Mouse (Mus musculus): ENCODE measurements at regions not wholly inside any gene's neighbourhood (a gene's known extent, or its start where the extent isn't known, plus 50 kb on each side); places are given as distances from the start of the nearest gene placed in this dataset.

DNA sequence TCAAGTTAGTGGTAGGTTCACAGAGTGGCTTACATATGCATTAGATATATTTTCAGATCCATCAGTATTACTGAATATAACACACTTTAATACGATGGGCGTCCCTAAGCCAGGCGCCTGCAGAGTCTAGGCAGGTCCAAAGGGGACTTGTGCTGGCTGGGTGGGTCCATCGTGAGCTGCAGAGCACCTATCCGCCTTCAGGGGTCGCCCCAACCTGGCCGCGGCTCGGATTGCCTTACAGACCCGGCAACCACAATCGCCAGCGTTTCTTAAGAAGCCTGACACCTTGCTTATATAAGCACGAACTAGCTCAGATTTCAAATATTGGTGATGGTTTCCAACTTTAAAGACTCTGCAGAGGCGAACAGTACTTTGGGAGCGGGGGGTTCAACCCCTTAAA, 227.3 kb downstream of the Gm11011 start:
- DNase-seq (ENCODE audit: inconsistent age in 2 of 2, low spot score in 1 of 2) = peak; percentile 7 to 43

DNA sequence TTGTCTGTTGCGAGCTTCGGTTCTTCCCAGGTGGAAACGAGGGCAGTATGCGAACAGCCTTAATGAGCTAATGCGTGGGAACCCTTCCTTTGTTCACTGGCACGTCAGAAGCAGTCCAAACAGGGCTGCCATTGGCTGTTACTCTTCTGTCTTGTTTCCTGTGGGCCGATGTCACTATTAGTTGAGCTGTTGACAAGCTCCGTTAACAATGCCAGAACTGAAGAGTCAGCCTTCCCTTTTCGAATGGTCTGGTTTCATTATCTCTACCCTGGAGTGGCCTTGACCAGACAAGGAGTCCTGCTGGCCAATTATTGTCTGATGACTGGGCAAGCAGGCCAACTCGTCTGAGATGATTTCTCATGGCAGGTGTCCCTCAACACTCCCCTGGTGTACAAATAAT, 230.1 kb downstream of the Gm11011 start:
- DNase-seq (ENCODE audit: inconsistent age in 2 of 2, low spot score in 1 of 2) = peak in 1 of 2 experiments; percentile 31

DNA sequence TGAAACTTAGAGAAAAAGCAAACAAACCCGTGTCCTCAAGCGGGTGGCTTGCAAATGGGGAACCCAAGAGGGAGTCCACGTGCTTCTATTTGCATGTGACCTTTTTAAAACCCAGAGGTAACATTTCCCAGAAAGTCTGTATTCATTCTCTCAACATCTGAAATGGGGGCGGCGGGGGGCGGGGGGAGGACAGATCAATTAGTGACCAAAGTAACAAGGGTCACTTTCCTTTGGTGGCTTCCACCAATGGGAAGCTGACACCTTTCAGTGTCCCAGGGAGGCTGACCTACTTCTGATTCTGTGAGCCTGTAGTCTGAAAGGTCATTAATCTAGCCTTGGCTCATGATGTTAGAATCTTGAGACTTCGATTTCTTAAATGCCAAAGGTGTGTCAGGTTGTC, 236.0 kb downstream of the Gm11011 start:
- no peak for DNase-seq (ENCODE audit: inconsistent age in 2 of 2, low spot score in 1 of 2)

DNA sequence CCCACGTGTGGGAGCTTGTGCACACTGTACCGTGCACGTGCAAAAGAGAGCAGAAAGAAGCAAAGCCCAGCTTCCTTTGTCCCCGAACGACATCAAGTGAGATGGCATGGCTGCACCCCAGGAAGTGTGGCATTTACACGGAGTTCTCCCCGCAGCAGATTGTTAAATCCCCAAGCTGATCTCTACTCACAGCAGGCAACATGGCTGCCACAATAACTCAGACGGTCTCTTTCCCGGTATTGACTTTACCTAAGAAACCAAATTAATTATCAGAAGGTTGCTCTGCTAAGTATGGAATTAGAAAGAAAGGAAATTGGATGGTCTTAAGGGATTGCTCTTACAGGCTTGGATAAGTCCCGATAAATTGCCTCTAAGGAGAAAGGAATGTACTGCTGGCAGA, 241.4 kb downstream of the Gm11011 start:
- DNase-seq (ENCODE audit: inconsistent age in 2 of 2, low spot score in 1 of 2) = no peak

DNA sequence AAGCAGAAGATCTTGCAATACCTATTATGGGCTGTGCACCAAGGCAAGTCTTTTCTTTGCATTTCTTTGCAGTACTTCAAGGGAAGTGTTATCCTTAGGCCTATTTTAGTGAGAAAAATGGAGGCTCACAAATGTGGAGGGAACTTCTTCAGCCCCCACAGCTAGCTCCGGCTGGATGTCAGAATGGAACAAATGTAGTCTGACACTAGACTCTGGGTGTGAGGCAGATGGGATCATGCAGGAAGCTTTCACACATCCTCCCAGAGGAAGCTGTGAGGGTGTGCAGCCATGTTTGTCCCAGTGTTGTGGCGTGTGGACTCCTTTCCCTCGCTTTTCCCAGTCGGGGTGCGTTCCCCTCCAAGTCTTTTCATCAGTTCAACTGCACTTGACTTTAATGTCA, 268.0 kb downstream of the Gm11011 start:
- no peak for DNase-seq (ENCODE audit: inconsistent age in 2 of 2, low spot score in 1 of 2)

DNA sequence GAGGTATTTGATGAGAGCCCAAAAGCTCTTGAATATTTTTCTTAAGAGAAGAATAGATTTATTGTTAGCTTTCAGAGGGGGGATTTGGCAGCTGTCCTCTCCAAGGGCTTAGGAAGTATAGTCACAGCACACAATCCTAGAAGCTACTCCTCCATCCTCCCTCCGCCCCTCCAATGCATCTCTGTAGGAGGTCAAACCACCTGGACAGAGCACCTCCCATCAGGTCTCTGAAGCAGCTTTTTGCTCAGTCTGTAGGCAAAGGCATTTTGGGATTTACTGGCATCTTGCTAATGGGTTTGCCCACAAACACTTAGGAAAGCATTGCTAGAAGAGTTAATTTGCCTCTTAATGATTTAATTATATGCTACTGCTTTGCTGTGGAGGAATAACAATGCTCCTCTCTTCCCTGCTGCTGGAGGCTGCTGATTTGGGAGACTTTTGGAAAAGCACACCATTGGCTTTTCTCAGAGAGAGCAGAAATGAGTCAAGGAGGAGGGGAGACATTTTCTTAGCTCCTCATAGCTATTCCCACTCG, 273.1 kb downstream of the Gm11011 start:
- DNase-seq (ENCODE audit: inconsistent age in 2 of 2, low spot score in 1 of 2) = no peak

DNA sequence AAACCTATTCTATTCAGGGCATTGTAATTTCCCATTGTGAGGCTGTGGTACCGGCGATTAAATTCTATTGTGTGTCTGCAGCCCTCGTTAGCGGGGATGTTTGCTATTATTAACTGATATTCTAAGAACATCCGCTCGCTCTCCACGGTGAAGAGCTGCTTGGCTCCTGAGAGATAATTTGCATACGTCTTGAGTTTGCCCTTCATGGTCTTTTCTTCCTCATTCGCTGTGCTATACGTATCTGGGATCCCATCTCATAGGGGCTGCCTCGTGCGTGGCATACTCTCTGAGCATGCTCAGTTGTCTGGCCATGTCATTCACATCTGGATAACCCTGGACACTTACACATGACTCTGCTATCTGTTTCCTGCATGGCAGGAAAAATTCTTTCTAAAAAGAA, 275.7 kb downstream of the Gm11011 start:
- no peak for DNase-seq (ENCODE audit: inconsistent age in 2 of 2, low spot score in 1 of 2)

DNA sequence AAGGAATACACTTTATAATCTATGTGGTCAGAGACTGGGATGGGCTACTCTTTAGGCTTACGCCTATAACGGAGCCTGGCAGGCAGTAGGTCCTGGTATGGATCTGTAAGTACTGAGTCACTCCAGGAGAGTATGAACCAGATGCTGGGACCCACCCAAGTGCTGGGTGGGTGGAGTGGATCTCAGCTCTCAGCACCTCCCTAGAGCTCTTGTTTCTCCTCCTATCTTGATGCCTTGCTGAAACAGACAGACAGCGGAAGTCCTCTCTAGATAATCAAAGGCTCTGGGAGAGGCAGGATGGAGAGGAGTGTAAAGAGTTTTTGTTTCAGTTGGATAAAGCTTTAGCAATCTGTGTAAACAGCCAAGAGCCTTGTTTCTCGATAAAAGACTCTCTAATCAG, 276.2 kb downstream of the Gm11011 start:
- DNase-seq (ENCODE audit: inconsistent age in 2 of 2, low spot score in 1 of 2) = no peak

DNA sequence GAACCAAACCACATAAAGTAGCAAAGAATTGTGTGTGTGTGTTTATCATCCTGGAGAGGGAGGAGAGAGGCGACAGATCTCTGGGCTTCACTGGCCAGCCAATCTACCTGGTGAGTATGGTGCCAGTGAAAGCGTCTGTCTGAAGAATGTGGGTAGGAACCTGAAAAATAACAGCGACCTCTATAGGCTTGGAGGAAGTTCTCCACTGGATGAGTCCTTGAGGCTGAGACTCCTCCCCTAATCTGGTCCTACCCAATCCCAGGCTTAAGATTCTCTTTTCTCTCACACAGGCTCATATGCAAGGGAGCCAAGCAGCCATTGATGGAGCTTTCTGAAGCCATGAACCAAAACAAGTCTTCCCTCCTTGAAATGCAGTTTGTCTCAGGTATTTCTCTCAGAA, 283.2 kb downstream of the Gm11011 start:
- no peak for DNase-seq (ENCODE audit: inconsistent age in 2 of 2, low spot score in 1 of 2)

DNA sequence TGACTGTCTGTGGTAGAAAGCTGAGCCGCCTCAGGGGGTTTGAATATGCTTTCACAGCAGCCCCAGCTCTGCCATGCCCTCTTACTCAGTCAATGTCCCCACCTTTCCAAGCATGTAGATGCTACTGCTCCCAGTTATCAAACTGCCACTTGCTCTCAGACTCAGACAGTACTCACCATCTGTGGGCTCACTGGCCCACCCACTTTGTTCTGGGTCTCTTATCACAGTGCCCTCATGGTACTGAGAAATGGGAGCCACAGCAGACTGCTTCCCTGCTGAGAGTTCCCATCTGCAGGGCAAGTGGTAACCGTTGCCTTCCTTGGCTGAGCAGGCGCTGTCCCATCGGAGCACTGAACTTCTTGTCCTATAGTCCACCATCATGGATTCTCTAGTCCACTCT, 286.6 kb downstream of the Gm11011 start:
- DNase-seq (ENCODE audit: inconsistent age in 2 of 2, low spot score in 1 of 2) = no peak

DNA sequence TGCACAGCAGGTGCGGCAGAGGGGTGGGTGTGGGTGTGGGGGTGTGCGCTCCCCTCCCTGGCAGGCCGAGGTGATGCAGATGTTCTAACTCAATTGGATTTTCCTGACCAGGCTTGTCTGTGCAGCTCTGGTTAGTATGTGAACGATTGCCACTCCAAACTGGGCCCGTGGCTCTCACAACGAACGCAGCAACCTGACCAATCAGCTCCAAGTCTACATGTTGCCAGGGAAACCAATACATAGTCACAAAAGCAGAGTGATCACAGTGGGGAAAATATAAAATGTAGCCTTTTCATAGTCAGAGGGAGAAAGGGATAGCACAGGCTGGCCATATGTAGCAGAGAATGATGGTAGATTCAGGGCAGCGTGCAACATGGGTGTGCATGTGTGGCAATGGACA, 287.1 kb downstream of the Gm11011 start:
- DNase-seq (ENCODE audit: inconsistent age in 2 of 2, low spot score in 1 of 2) = no peak

DNA sequence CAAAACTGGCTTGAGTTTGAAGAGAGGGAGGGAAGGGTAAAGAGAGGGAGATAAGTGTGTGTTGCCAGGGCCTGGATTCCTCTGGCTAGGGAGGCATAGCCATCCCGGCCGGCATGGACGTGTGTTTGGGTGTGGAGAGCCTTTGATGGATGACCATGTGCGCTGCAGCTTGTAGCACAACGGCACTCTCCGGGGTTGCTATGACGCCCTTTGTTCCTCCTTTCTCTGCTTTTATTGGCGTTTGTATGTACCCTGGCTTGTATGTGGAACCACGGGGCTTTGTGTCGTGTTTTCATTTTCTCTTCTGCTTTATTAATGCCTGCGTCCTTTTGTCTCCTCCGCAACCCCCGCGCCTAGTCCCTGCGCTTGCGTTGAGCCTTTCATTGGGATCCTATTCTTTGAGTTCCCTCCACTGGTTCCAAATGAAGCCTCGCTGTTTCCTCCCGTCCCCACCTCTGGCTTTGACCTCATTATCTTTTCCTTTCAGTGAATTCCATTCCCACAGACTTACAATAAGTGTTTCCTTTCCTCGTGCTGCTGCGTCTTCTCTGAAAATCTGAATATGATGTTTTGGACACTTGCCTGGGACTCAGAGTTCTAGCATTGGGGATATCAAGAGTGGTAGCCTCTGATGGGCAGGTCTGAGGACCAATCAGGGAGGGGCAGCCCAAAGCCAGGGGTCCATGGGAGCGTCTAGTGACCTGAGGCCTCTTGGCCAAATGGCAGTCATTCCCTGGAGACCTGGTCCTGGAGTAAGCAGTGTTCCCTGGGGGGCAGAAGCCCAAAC, 289.5 kb downstream of the Gm11011 start:
- peak; percentile 5 to 38 for DNase-seq (ENCODE audit: inconsistent age in 2 of 2, low spot score in 1 of 2)

DNA sequence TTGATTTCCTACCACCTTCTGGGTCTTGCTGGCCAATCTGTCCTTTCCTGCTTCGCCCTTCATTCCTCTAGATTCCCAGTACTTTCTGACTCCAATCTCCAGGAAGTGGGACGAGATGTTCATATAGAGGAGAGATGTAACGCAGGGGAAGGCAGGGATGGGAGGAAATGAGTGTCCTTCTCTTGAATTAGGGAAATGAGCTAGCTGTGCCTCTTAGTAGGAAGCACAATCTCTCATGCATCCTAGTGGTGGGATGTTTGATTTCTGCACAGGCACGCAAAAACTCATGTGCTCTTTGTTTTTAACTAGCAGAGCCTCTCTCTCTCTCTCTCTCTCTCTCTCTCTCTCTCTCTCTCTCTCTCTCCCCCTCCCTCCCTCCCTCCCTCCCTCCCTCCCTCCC, 290.3 kb downstream of the Gm11011 start:
- no peak for DNase-seq (ENCODE audit: inconsistent age in 2 of 2, low spot score in 1 of 2)

DNA sequence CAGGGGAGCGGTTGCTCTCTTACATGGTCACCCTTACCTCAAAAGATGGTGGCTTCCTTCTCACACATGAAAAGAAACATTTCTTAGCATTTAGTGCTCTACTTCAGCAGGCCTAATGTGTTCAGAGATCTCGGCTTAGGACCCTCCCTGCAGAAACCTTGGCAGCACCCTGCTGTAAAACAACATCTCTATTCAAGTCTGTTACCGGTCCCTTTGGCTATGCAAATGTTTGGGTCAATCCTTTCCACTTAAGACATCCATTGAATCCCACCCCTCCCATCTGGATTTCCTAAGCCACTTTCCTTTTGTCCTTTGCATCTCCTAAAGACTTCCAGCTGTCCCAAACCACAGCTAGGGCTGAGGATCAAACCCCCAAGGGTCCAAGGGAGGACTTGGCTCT, 294.2 kb downstream of the Gm11011 start:
- DNase-seq (ENCODE audit: inconsistent age in 2 of 2, low spot score in 1 of 2) = no peak

DNA sequence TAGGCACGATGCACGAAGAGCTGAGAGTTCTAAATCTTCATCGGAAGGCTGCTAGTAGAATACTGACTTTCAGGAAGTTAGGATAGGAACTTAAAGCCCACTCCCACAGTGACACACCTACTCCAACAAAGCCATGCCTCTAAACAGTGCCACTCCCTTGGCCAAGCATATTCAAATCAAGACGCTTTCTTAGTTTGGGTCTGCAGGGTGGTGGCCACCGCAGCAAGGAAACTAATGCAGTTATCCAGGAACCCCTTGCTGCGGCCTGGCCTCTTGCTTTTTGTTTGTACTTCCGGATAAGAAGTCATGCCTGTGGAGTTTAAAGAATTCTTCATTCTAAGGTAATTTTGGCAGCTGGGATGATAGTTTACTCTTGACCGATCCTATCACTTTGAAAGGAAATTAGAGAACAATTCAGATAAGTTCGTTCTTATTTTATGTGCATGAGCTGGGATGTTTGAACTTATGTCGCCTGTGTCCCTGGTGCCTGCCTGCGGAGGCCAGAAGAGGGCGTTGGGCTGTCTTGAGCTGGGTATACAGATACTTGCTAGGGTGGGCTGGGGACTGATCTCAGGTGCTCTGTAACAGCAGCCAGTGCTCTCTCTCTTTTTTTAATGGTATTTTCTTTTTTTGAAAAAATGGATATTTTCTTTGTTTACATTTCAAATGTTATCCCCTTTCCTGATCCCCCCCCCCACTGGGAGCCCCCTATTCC, 298.5 kb downstream of the Gm11011 start:
- DNase-seq (ENCODE audit: inconsistent age in 2 of 2, low spot score in 1 of 2) = no peak

DNA sequence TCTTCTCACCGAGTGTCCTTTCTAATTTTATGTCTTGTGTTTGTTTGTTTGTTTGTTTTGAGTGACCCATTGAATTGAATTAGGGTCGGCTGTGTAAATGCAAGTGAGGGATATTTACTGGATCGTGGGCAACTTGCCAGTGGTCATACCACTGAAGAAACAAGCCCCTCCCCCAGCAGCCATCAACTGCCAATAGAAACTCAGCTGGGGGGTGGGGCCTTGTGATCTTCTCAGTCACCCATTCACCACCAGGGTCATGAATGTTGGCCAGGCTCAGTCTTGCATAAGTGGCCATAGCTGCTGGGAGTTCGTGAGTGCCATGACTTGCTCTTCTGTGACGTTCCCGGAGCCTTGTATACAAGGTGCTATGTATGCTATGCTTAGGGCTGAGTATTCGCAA, 300.8 kb downstream of the Gm11011 start:
- no peak for DNase-seq (ENCODE audit: inconsistent age in 2 of 2, low spot score in 1 of 2)

DNA sequence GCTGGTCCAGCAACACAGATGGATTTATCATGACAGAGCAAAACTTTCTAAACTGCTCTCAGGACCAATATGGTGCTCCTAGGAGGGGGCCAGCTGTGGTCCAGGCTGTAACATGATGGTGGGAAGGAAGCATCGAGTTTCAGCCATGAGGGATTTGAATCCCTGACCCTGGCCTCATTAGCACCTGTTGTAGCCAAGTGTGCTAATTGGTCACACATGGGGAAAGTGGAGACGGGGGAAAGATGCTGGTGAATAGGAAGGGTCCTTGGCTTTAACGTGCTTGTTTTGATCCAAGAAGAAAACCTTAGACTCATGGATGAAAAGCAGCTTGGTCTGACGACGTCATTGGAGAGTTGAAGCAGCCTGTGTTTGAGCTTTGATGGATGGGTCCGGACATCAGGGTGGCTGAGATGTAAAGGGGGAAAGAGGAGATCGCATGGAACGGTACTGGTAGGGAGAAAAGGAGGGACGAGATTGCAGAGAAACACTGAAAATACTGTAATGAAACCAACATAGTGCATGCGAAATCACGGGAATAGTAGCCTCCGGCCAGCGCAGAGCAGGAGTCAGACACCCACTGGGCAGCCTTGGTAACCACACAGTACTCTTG, 304.9 kb downstream of the Gm11011 start:
- no peak for DNase-seq (ENCODE audit: inconsistent age in 2 of 2, low spot score in 1 of 2)

DNA sequence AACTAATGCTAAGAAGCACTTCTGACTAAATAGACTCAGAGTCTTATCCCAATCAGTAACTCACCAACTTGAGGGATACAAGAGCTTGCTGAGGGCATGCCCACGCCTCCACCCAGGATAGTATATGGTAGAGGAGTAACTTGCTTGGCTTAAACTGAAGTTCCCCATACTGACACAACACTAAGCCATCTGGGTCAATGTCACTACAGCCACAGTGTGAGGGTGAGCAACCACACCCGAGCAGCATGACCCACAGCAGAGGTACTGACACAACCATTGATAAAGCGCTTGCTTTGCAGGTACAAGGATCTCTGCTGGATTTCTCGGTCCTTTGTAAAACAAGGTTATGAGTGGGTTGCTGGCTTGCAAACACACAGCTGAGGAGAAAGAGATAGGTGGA, 312.2 kb downstream of the Gm11011 start:
- peak in 1 of 2 experiments; percentile 51 for DNase-seq (ENCODE audit: inconsistent age in 2 of 2, low spot score in 1 of 2)

DNA sequence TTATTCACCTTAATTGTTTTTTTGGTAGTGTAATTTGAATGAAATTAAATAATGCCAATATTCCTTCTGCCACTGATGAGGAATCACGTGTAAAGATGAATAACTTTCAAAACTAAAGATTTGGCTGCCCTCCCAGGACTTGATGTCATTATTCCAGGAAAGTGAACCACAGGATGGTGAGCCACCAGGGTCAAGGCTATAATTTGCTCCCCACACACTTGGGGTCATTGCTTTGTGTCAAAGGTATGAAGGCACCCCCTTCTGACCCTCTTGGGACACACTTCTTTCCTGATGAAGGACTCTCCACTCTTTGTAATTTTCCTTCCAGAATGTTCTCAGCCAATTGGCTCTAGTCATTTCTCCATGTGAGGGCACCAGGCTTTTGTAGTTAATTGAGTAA, 313.4 kb downstream of the Gm11011 start:
- DNase-seq (ENCODE audit: inconsistent age in 2 of 2, low spot score in 1 of 2) = peak; percentile 7 to 83

DNA sequence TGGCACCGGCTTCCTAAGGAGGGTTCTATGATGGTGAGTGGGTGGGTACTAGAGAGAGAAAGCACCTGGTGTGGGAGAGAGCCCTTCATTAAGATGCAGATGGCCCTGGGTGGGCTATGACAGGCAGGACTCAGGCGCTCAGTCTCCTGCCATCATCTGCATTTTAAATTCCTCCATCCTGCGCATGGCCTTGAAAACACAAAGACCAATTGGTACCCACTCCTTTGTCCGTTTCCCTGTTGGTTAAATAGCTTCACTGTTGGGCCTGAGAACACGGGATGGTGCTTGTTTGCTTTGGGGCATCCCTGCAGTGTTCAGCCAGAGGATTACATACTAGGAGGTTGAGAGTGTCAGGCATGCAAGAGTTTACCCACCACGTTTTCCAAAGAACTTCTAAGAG, 314.9 kb downstream of the Gm11011 start:
- no peak for DNase-seq (ENCODE audit: inconsistent age in 2 of 2, low spot score in 1 of 2)

DNA sequence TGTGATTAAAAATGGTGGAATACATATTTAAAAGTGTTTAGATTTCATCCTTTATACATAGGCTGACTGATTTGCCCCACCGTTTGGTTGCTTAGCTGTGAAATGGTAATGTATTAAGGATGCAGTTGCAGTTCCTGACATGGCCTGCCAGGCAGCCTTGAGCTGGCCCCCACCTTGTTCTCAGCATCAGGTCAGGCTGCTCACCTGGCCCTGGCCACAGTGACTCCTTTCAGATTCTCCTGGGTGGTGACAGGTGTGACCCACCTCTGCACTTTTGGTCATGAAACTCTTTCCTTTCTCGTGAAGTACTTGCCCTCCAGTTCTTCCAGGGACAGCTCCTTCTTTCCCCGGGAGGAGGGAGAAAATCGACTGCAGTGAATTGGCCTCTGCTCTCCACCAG, 315.5 kb downstream of the Gm11011 start:
- DNase-seq (ENCODE audit: inconsistent age in 2 of 2, low spot score in 1 of 2) = no peak

DNA sequence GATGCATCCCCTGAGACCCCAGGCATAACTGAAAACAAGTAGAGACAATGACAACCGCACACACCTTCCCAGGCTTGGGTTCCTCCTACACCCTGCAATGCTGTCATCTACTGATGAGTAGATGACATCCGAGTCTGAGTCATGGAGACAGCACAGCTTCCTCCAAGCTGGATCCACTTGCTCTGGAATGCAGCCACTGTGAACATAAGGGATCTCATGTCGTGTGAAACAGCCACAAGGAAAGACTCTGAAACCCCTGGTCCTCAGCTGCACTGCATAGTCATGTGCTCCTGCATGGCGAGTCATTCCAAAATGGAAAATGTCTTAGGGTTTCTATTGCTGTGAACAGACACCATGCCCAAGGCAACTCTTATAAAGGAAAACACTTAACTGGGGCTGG, 305.2 kb upstream of the Zfp64 start:
- DNase-seq (ENCODE audit: inconsistent age in 2 of 2, low spot score in 1 of 2) = no peak

Data from adrenal gland, adult (tissue).